Mouse (Mus musculus): ENCODE results near the gene Snx3.

Snx3 gene

DNA sequence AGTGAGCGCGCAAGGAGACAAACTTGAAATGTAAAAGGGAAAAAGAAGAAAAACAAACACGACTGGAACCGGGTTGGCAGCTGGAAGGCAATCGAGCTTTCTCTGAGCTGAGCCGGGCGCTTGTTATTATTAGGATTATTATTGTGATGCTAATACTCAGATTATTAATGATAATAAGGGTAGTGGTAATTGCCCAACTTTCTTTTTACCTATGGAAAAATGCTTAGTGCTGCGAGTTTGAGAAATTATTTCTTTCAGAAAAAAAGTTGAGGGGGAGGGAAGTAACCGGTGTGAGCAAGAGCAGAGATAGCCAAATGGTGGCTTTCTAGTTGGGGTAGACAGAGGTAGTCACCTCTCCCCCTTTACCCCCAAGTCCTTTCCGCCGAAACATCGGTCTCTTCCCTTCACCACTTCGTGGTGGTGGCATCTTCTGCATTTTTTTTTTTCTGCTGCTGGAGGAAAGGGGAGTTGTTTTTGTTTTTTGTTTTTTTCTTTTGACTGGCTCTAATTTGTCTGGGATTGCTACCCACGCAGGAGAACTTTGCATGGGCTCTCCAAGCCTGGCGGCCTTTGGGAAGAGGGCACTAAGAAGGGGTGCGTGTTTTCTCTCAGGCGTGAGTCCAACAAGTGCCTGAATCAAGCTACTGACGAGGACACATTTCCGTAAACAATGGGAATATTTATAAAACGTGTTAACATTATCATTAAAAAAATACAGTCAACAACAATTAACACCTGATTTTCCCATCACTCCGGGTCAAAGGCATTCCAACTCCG is 77.1 kb downstream of the Snx3 start:
- no peak for DNase-seq (ENCODE audit: low spot score)

DNA sequence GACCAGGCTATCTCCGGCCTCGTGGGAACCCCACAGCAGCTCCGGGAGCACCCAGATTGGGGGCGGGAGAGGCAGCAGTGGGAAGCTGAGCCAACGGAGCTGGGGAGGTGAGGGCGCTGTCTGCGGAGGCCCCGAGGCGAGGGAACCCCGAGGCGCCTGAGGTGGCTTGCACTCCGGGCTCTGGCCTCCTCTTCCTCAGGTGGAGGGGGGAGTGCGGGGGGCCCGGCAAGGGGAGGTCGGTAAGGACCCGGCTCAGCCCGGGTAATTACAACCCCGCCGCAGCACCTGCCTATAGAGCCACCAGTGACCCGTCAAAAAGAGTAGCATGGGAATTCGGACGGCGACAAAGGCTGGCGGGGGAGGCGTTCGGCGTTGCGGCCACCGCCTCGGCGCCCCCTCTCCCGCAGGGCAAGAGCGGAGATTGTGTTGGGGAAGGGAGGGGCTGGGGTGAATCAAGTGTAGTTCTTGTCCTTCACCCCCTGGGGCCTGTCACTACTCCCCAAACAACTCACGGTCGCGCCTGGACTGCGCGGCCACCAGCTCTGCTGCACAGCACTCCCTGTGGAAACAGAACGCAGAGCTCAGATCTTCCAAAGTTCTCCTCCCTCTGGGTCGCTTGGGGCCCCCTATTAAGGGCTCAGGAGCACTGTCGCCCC is 77.8 kb downstream of the Snx3 start:
- DNase-seq (ENCODE audit: low spot score) = no peak

DNA sequence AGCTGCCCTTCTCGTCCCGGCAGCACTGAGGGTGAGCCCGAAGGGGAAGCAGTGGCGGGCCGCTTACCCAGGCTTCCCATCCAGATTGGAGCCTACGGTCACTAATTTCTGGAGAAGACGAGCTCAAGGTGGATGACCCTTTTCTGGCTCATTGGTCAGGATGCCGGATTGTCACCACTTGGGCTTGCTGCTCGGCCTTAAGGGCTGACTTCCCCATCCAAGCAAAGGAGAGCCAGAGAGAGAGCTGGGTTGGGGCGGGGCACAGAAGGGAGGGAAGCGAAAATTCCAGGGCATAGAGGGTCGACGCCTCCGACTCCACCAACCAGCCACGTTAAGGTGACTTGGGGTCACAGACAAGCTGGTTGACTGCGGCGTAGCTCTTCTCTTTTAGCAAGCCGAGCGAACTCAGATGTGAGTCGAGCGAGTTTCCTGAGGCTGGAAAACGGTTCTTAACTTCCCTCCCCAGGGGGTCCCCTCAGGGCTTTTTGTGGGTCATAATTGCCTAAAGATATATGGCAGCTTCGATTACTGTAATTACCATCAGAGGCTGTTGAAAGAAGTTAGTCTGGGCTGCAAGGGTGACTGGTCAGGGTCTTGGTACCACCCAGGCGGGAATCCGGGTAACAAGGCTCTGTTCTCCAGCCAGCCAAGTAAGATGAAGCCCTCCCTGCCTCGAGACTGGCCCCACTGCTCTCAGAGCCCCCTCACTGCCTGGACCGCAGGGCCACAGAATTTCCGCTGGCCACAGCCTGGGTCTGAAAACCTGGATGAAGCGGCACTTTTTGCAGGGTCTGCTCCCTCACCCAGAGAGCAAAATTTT is 78.5 kb downstream of the Snx3 start:
- no peak for DNase-seq (ENCODE audit: low spot score)

- no peak for DNase-seq (ENCODE audit: low spot score)
Observed at GRCm38 (mm10) chr10:42580951-42581277, 79.1 kb downstream of the Snx3 start.

GRCm38 (mm10) chr10:42581694-42582565 is 80.1 kb downstream of the Snx3 start:
- no peak for DNase-seq (ENCODE audit: low spot score)

DNA sequence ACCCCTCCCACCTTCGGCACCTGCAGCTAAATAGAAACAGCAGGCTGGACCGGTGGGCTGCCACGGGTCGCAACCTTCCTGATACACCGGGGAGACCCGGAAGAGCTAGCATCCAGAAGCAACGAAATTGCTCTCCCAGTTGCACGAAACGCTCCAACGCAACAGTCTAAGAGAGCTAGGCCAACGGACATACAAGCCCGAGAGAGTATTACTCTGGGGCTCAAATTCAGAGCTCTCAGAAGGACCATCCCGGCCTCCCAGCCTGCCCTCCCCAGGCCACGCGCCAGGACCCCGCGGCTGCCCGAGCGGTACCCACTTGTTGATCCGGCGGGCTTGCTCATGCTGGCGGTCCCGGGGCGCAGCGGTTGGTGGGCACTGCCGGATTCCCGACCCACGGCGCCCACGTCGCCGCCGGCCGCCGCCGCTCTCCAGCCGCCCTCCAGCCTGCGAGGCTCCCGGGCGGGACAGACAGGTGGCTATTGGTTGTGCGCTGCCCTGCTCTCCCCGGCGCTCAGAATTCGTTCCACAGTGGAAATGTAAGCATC is 80.8 kb downstream of the Snx3 start:
- DNase-seq (ENCODE audit: low spot score) = no peak

DNA sequence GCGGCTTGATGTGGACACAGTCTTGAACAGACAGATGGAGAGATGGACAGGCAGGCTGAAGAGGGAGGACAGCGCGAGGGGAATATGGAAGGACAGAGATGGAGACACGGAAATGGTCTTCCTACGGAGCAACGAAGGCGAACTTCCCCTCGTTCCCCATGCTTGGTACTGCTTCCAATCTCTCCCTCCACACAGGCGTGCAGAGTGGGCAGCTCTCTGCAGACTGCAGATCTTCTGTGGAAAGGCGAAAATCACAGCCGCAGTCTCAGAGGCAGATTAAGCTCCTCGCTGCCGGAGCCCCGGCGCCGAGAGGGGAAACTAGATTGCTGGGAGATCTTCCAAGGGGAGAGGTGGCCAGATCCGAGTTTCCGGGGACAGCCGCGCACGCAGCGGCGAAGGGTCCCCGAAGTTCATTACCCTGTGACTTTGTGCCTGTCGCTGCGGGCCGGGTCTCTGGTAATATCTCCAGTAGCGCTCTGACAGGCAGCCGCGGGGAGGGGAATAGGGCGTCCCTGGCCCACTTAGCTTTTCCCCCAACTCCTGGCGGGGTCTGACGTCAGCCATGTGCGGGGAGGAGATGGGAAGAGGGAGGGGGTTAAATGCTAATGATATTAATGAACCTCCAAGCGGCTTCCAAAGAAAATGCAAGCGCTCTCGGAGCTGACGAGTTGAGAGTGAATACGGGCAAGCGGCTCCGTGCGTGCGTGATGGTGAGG is 81.5 kb downstream of the Snx3 start, which contains the start of the genes Nr2e1 and Ostm1:
Gene Nr2e1 (minus strand): TSS at position 476 of the 716 bp plus-strand sequence.
Gene Ostm1 (plus strand): TSS at position 666 of the 716 bp plus-strand sequence.
- no peak for DNase-seq (ENCODE audit: low spot score)

GRCm38 (mm10) chr10:42583902-42584435 is 82.1 kb downstream of the Snx3 start:
- DNase-seq (ENCODE audit: low spot score) = no peak

GRCm38 (mm10) chr10:42584436-42584983 is 82.7 kb downstream of the Snx3 start:
- DNase-seq (ENCODE audit: low spot score) = no peak

Data from lung, postnatal 25 days (tissue).